Mouse (Mus musculus): ENCODE results near the gene Tfdp2.
"Not testable (repeated sequence)": the region's sequence is repeated elsewhere in the genome, so short reads cannot be mapped to it uniquely, and the experiment has no call there.

The Tfdp2 gene

DNA sequence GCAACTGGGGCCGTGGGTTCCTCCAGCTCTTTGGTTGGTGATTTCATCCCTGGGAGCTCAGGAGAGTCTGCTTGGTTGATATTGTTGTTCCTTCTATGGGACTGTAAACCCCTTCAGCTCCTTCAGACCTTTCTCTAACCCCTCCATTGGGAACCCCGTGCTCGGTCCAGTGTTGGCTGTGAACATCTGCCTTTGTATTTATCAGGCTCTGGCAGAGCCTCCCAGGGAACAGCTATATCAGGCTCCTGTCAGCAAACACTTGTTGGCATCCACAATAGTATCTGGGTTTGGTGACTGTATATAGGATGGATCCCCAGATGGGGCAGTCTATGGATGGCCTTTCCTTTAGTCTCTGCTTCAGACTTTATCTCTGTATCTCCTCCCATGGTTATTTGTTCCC, 116.0 kb downstream of the Tfdp2 start:
- DNase-seq, result no peak

DNA sequence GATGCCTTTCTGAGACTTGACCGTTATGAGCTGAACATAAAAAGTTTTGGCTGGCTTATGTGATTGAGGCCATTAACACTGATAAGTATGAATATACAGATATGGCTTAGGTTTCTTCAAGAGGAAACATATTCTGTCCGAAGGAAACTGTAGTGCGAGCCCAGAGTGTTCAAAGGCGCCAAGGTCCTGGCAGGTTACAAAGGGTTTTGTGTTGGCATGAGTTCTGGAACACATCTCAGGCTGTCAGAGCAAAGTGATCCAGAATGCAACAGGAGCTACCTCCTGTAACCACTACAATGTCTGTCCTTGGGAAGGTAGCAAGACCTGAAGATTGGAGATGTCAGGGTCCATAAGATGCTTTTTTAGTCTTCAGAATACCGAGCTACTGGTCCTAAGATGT, 123.3 kb downstream of the Tfdp2 start:
- no peak for DNase-seq

- DNase-seq, result no peak
These were observed 124.5 kb downstream of the Tfdp2 start for GRCm38 (mm10) chr9:96320551-96320980.

GRCm38 (mm10) chr9:96322411-96323152, 126.5 kb downstream of the Tfdp2 start:
- DNase-seq, result no peak

- no peak for DNase-seq
These were observed 128.4 kb downstream of the Tfdp2 start for GRCm38 (mm10) chr9:96324502-96324901.

GRCm38 (mm10) chr9:96326496-96326923, 130.4 kb downstream of the Tfdp2 start:
- DNase-seq, result no peak

GRCm38 (mm10) chr9:96328226-96328625, 132.2 kb downstream of the Tfdp2 start:
- no peak for DNase-seq

DNA sequence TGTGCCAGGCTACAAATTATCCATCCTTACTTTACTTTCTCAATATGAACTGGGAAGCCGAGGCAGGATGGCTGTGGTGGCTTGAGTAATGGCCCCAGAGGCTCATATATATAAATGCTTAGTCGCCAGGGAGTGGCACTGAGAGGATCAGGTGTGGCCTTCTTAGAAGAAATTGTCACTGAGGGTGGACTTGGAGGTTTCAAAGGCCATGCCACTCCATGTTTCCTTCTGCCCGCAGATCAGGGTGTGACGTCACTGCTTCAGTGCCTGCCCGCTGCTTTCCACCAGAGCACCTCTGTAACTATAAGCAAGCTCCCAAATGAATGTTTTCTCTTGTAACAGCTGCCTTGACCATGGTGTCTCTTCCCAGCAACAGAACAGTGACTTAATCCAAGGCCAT, 135.1 kb downstream of the Tfdp2 start:
- DNase-seq, result no peak

DNA sequence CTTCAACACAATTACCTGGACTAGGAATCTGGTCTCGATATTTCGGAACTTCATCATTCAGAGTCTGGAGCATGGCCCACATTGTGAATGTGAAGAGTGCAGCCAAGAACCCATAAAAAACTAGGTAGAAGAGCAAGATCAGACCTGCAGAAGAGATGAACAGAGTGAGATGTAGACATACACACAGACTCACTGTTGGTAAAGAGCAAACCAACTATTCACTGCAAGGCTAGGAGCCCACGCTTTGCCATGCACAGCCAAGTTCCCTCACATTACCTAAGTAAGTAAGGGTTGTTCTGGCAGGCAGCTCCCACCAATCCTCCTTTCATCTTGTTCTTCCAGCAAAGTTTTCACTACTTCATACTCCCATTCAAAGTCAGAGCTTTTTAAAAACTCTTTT, 149.7 kb downstream of the Tfdp2 start:
- DNase-seq, result no peak

- no peak for DNase-seq
These were observed 152.8 kb downstream of the Tfdp2 start for GRCm38 (mm10) chr9:96348885-96349284.

DNA sequence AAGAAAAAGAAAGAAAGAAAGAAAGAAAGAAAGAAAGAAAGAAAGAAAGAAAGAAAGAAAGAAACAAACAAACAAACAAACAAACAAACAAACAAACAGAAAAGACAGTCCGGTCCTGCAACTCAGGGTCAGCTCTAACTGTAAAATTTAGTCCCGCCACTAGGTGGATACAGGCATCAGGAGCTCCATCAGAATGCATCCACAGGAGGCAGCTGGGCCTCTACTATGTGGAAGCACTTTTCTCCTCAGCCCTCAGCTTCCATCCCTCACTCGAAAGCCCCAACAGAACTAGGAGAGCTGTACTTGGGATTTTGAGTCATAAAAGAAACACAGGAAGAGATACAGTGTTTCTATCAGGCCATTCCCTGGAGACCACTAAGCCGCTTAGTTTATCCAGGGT, 153.9 kb downstream of the Tfdp2 start:
- DNase-seq, result peak; percentile 50

DNA sequence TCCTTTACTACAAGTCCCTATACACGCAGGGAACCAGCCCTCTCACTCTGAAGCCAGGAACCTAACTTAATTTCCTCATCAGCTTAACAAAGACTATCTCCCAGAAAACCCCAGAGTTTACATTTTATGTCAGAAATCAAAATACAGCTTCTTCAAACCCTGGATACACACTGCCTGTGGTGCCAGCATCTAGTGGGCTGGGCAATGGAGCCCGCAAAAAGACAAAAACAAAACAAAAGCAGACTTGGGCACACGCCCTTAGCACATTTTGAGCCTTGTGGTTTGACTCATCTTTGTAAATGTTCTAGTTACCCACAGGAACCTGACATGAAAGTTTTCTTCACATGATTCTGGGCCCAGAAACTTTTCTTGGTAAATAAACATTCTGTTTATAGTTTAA, 154.4 kb downstream of the Tfdp2 start:
- DNase-seq, result no peak

GRCm38 (mm10) chr9:96351771-96352170, 155.7 kb downstream of the Tfdp2 start:
- not testable (repeated sequence) for DNase-seq

- no peak for DNase-seq
These were observed 157.2 kb downstream of the Tfdp2 start for GRCm38 (mm10) chr9:96353121-96353769.

GRCm38 (mm10) chr9:96353799-96354198, 157.7 kb downstream of the Tfdp2 start:
- DNase-seq, result peak; percentile 46

DNA sequence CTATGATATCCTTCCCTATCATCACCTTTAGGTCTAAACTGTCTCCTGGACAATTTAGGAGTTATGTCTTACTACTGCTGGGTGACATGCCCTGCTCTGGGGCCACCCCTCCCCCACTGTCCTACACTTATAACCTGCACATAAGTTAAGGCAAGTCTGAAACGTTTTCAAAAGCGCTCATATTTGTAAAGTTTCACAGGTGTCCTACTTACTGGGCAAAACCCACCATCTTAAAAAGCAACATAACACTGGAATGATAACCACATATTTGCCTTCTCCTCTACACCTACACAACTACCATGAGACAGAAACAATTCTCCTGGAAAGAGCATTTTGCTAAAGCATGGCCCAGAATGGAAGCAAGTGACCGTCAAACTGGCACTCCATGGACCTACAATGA, 164.0 kb downstream of the Tfdp2 start:
- DNase-seq, result no peak

GRCm38 (mm10) chr9:96363581-96364140, 167.6 kb downstream of the Tfdp2 start:
- DNase-seq, result peak; percentile 81

GRCm38 (mm10) chr9:96364141-96364838, 168.2 kb downstream of the Tfdp2 start, which contains the start of gene Atp1b3:
TSS of gene Atp1b3 (minus strand) at chr9:96364442.
- peak; percentile 100 for DNase-seq

DNA sequence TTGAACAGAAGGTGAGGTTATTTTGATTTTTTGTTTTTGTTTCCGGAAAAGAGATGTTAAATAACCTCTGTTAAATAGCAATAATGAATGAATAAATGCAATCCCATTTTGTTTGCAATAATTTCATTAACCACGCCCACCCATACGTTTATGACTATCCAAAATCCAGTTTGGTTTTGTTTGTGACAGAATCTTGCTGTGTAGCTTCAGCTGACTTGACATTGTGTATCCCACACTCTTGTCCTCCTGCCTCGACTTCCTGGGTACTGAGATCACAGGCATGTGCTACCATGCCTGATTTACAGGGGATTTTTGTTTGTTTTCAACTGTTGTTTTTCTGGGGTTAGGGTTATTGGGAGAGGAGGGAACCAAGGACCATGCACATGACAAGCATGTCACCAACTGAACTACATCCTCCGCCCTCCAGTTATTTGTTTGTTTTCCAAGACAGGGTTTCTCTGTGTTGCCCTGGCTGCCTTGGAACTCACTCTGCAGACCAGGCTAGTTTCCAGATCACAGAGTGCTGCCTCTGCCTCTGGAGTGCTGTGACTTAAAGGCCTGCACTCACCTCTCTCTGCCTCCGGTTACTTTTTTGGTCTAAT, 169.3 kb downstream of the Tfdp2 start:
- no peak for DNase-seq

DNA sequence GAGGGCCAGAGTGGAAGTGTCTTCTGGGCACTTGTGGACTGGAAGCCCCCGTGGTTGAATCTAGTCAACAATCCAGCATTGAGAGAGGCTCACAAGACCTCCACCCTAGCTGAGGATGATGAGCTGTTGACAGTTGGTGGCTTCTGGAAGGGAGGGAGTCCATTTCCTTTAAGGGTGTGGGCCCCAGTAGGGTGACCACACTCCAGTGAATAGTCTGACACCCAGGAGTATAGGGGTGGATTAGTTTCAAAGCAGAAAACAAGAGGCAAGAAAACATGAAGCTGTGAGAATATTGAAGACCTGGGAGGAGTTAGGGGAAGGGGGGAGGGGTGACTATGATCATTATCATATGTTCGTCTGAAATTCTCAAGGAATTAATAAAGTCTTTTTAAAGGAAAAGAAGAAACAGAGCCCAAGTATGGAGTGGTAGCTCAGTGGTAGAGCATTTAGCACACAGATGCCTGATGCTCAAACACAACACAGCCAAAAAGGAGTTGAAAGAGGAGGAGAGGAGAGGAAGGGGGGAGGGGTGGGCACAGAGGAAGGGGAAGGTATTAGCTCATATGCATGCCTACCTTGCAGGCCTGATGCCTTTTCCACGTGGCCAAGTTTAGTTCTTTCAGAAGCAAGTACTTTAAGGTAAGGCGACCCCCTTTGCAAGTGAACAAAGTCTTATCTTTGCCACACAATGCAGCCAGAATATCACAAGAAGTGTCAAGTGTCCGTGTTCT, 173.7 kb downstream of the Tfdp2 start:
- DNase-seq, result no peak

DNA sequence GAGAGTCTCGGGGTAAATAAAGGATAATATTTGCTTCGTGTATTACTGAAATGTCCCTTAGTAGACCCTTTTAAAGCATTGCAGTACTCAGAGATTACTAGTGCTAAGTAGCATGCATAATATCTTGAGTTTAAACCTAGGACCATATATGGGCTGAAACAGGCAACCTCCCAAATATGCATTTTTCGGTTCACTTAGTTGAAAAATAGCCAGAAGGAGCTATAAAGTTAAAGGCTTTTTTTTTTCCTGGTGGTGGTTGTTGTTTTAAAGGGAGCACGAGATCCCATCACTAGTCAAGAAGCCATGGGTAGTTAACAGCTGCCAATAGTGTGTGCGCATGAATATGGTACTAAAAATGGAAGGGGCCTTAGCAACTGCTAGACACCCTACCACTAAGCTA, 175.0 kb downstream of the Tfdp2 start:
- no peak for DNase-seq
